Mouse (Mus musculus) kidney, embryonic 14.5 days (tissue): ENCODE measurements around the gene Rpl39. TPM values are rescaled to one million over a fixed set of nuclear protein-coding genes. Genes with fewer than 3 reads are reported as not detected.
A peak's percentile ranks its signal among the peaks of the same experiment; 100 is the strongest.

Source experiments
- ATAC-seq: fragments of 200-750 bp; cut with Nextera tagmentation; 2 replicates; pipeline ENCODE4 v1.8.0; 2017; ENCODE audit warnings: moderate number of reproducible peaks, mild to moderate bottlenecking, moderate TSS enrichment, moderate library complexity; ENCODE audit not compliant: low FRiP score, low TSS enrichment
- H3K27ac ChIP-seq: fragments of 300-500 bp; sonication (generic); 2 replicates; pipeline ENCODE4 v1.5.1; 2014; ENCODE audit warnings: low read depth, mild to moderate bottlenecking, low read length, moderate library complexity, mixed read lengths
- H3K27me3 ChIP-seq: fragments of 300-500 bp; sonication (generic); 2 replicates; pipeline ENCODE4 v1.6.1; 2014; ENCODE audit warnings: mild to moderate bottlenecking, low read length; ENCODE audit not compliant: control insufficient read depth, insufficient read depth
- H3K36me3 ChIP-seq: fragments of 300-500 bp; sonication (generic); 2 replicates; pipeline ENCODE4 v1.6.1; 2014; ENCODE audit warnings: low read length, mixed read lengths; ENCODE audit not compliant: control insufficient read depth, insufficient read depth
- H3K4me1 ChIP-seq: fragments of 300-500 bp; sonication (generic); 2 replicates; pipeline ENCODE4 v1.6.1; 2014; ENCODE audit warnings: low read length, mixed read lengths; ENCODE audit not compliant: control insufficient read depth, insufficient read depth
- H3K4me2 ChIP-seq: fragments of 300-500 bp; sonication (generic); replicated peaks from 2 replicates; pipeline ENCODE4 v1.6.1; 2014; ENCODE audit warnings: low read depth, mild to moderate bottlenecking, low read length
- H3K4me3 ChIP-seq: fragments of 300-500 bp; sonication (generic); 2 replicates; pipeline ENCODE4 v1.5.1; 2014; ENCODE audit warnings: mild to moderate bottlenecking, low read length
- H3K9ac ChIP-seq: fragments of 300-500 bp; sonication (generic); 2 replicates; pipeline ENCODE4 v1.6.1; 2014; ENCODE audit warnings: low read depth, mild to moderate bottlenecking, low read length, moderate library complexity
- H3K9me3 ChIP-seq: fragments of 300-500 bp; sonication (generic); 2 replicates; pipeline ENCODE4 v1.6.1; 2016; ENCODE audit warnings: low read length; ENCODE audit not compliant: control insufficient read depth
- WGBS: fragments of 180-500 bp; shearing (Covaris S2); extraction: QIAGEN DNeasy Blood & Tissue Kit; methylation state at CpG from one replicate; pipeline ENCODE4 v1.1.7; 2014; 5-methylcytosine and 5-hydroxymethylcytosine counted together
- polyA plus RNA-seq: library from polyadenylated mRNA; unstranded; fragments of >200 nt; fragmentation: Nextera tagmentation; extraction: Ambion mirVana; gene quantifications from 2 replicates; pipeline ENCODE4 v1.2.1, GENCODE M21; 2014

Gene Rpl39
- polyA plus RNA-seq, 1 experiment from 2014 or later: 608 TPM

DNA sequence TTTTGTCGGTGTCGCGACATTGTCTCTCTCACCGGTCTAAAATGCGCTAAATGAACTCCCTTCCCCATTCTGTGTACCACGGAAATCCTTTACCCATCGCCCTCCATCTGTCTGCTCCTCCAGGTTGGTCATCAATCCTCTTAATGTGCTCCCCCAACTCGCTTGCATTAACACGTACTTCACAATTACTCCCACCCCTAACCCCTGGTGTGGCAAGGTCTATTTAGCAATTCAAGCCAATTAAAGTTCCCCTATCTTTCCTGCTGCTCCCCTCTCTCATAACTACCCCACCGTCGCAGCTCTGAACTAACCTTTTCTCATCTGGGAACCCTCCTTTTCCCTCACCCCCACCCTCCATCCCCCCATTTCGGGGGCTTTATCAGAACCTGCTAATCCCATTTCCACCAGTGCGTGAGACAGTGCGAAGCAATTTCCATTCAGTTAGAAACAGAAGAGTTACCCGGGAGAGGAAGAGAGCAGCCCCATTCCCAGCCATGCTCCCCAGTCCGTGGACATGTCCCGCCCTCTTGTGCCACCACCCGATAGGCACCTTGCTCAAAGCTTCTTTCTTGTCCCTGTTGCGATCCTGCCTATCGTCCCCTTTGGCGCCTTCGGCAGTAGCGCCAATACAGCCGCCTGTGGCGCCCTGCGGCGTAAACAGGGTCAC is 24.5 kb upstream of the Rpl39 start:
- Histone ChIP-seq H3K4me2 (peak overlapping the region; percentile 57), H3K27ac (peak overlapping the region; percentile 76), H3K27me3 (no peaks in the 10 kb centered on the region), H3K4me1 (no peaks in the 10 kb centered on the region), H3K9ac (peak overlapping the region; percentile 61), H3K4me3 (peak overlapping the region; percentile 55), H3K36me3 (no peaks in the 10 kb centered on the region), H3K9me3 (no peaks in the 10 kb centered on the region)
- WGBS: 26% methylated on average over 27 of the region's 27 CpGs
- ATAC-seq: peak; percentile 84

GRCm38 (mm10) chrX:37103826-37104225 is 18.6 kb upstream of the Rpl39 start:
- no peaks in the 10 kb centered on the region for H3K9me3 ChIP-seq
- H3K4me2 ChIP-seq: no peak overlapping the region
- 79% methylated on average over 2 of the region's 2 CpGs for WGBS
- H3K4me1 ChIP-seq: no peaks in the 10 kb centered on the region
- no peak overlapping the region for H3K4me3 ChIP-seq
- ATAC-seq: no peak
- no peaks in the 10 kb centered on the region for H3K27me3 ChIP-seq
- no peak overlapping the region for H3K27ac ChIP-seq
- no peak overlapping the region for H3K9ac ChIP-seq
- no peaks in the 10 kb centered on the region; the same call in 1 of the 2 replicates for H3K36me3 ChIP-seq

- no peak overlapping the region for H3K4me2 ChIP-seq
- no peaks in the 10 kb centered on the region for H3K27me3 ChIP-seq
- ATAC-seq: no peak
- 86% methylated on average over 3 of the region's 3 CpGs for WGBS
- H3K36me3 ChIP-seq: peaks cover 2% of the 10 kb centered on the region; the same call in 1 of the 2 replicates
- no peak overlapping the region for H3K9ac ChIP-seq
- no peaks in the 10 kb centered on the region for H3K9me3 ChIP-seq
- H3K4me1 ChIP-seq: no peaks in the 10 kb centered on the region
- H3K4me3 ChIP-seq: no peak overlapping the region
- no peak overlapping the region for H3K27ac ChIP-seq
Measured at GRCm38 (mm10) chrX:37098681-37099080, 13.5 kb upstream of the Rpl39 start.

- ATAC-seq: no peak
- no peaks in the 10 kb centered on the region for H3K27me3 ChIP-seq
- H3K9me3 ChIP-seq: no peaks in the 10 kb centered on the region
- WGBS: 92% methylated on average over 11 of the region's 11 CpGs
- H3K4me2 ChIP-seq: no peak overlapping the region
- H3K4me3 ChIP-seq: no peak overlapping the region
- H3K27ac ChIP-seq: no peak overlapping the region
- no peak overlapping the region for H3K9ac ChIP-seq
- no peaks in the 10 kb centered on the region for H3K4me1 ChIP-seq
- H3K36me3 ChIP-seq: peaks cover 2% of the 10 kb centered on the region; the same call in 1 of the 2 replicates
Measured at GRCm38 (mm10) chrX:37095106-37095768, 10.0 kb upstream of the Rpl39 start.

DNA sequence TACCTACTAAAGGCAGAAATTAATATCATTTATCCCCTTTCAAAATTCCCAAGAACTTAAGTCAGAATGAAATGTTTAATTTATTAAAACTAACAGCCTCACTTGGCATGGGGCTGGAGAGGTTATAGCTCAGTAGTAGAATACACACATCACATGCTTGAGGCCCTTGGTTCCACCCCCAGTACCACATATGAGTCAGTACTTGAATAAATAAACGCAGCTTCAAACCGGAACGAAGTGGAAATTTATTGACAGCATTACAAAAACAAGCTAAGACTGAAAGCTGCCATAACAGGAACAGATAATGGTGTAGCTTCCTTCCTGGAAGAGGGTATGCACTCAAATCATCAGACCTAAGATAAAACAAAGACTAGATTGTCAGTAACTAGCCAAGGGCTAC is 6.3 kb upstream of the Rpl39 start:
- Histone ChIP-seq H3K9ac (no peak overlapping the region), H3K4me1 (no peaks in the 10 kb centered on the region), H3K27me3 (no peaks in the 10 kb centered on the region), H3K36me3 (0 out of 2 replicates have a peak, but pooled peaks cover 2% of the 10 kb centered on the region), H3K27ac (no peak overlapping the region), H3K4me2 (no peak overlapping the region), H3K9me3 (no peaks in the 10 kb centered on the region), H3K4me3 (no peak overlapping the region)
- no peak for ATAC-seq
- WGBS: 79% methylated on average over 3 of the region's 3 CpGs

GRCm38 (mm10) chrX:37088778-37089177 is 3.6 kb upstream of the Rpl39 start:
- H3K4me3 ChIP-seq: no peak overlapping the region
- no peaks in the 10 kb centered on the region for H3K4me1 ChIP-seq
- no peaks in the 10 kb centered on the region for H3K36me3 ChIP-seq
- H3K4me2 ChIP-seq: no peak overlapping the region
- no peak overlapping the region for H3K27ac ChIP-seq
- WGBS: 77% methylated on average over 1 of the region's 1 CpGs
- no peaks in the 10 kb centered on the region for H3K9me3 ChIP-seq
- H3K27me3 ChIP-seq: no peaks in the 10 kb centered on the region
- no peak for ATAC-seq
- no peak overlapping the region for H3K9ac ChIP-seq

DNA sequence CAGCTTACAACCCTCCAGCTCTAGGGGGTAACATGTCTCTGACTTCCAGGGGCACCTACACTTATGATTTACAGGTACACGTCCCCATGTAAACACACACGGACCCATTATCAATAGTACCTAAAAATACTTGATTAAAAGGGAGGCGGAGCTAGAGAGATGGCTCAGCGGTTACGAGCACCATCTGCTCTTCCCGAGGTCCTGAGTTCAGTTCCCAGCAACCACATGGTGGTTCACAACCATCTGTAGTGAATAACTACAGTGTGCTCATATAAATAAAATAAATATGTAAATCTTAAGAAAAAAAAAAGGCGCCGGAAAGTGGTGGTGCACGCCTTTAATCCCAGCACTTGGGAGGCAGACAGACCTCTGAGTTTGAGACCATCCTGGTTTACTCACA is 463 bp upstream of the Rpl39 start:
- Histone ChIP-seq H3K4me1 (no peaks in the 10 kb centered on the region), H3K27ac (peak overlapping the region; percentile 92; the same call in 1 of the 2 replicates), H3K9me3 (no peaks in the 10 kb centered on the region), H3K27me3 (no peaks in the 10 kb centered on the region), H3K4me3 (peak overlapping the region; percentile 59), H3K4me2 (peak overlapping the region; percentile 23), H3K36me3 (peaks cover 15% of the 10 kb centered on the region; the same call in 1 of the 2 replicates), H3K9ac (no peak overlapping the region)
- WGBS: 28% methylated on average over 9 of the region's 9 CpGs
- no peak for ATAC-seq

DNA sequence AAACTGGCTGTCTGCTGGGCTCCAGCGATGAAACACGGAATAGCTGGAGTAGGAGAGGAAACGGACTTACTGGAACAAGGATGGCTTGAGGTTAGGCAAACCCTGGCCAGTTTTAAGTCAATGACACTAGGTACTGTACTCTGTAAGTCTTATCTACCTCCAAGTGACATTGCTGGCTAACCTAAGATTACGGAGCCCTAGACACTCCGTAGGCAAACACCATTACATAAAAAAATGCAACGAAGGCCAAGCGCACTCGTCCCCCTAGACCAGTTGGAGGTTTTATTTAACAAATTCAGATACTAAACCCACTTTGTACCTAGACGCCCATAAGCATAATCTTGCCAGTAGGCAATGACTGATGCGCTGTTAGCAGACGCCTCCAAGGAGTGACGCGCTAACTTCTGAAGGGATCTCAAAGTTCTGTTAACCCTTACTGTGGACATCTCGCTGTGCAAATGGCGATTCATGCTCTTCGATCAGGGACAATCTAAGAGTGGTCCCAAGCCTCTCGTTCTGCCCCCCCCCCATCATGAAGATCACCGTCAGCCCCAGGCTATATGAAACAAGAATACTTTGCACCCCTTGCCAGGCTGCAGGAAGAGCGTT is 780 bp downstream of the Rpl39 start:
- ATAC-seq: peak; percentile 8
- Histone ChIP-seq H3K4me2 (peak overlapping the region; percentile 70), H3K9ac (peak overlapping the region; percentile 83), H3K27ac (peak overlapping the region; percentile 92; the same call in 1 of the 2 replicates), H3K4me3 (peak overlapping the region; percentile 59), H3K4me1 (no peaks in the 10 kb centered on the region), H3K9me3 (no peaks in the 10 kb centered on the region), H3K36me3 (peaks cover 15% of the 10 kb centered on the region; the same call in 1 of the 2 replicates), H3K27me3 (no peaks in the 10 kb centered on the region)
- 19% methylated on average over 19 of the region's 19 CpGs for WGBS

- WGBS: 62% methylated on average over 6 of the region's 6 CpGs
- Histone ChIP-seq H3K9me3 (no peaks in the 10 kb centered on the region), H3K27ac (no peak overlapping the region), H3K9ac (no peak overlapping the region), H3K4me1 (no peaks in the 10 kb centered on the region), H3K4me2 (no peak overlapping the region), H3K4me3 (no peak overlapping the region), H3K36me3 (peaks cover 15% of the 10 kb centered on the region; the same call in 1 of the 2 replicates), H3K27me3 (no peaks in the 10 kb centered on the region)
- ATAC-seq: no peak
Measured at GRCm38 (mm10) chrX:37081194-37081593, 4.0 kb downstream of the Rpl39 start.
